Mouse (Mus musculus): ENCODE measurements at regions not wholly inside any gene's neighbourhood (a gene's known extent, or its start where the extent isn't known, plus 50 kb on each side); places are given as distances from the start of the nearest gene placed in this dataset.

GRCm38 (mm10) chr12:36748345-36748744 is 360.0 kb upstream of the Meox2 start:
- Histone ChIP-seq H3K9me3 (0 out of 2 replicates have a peak, but pooled peaks cover 3% of the 10 kb centered on the region), H3K36me3 (no peaks in the 10 kb centered on the region), H3K4me1 (no peaks in the 10 kb centered on the region), H3K27ac (replicated peaks) (no peak overlapping the region), H3K9ac (replicated peaks) (no peak overlapping the region), H3K4me2 (replicated peaks) (no peak overlapping the region), H3K27me3 (no peaks in the 10 kb centered on the region), H3K4me3 (no peak overlapping the region)
- 72% methylated on average over 1 of the region's 1 CpGs for WGBS
- ATAC-seq (replicated peaks), result no peak

- H3K4me3 ChIP-seq, result no peak overlapping the region
- no peak overlapping the region for H3K4me2 ChIP-seq (replicated peaks)
- H3K9ac ChIP-seq (replicated peaks), result no peak overlapping the region
- WGBS, result 73% methylated on average over 4 of the region's 4 CpGs
- 0 out of 2 replicates have a peak, but pooled peaks cover 4% of the 10 kb centered on the region for H3K4me1 ChIP-seq
- no peak for ATAC-seq (replicated peaks)
- H3K27ac ChIP-seq (replicated peaks), result no peak overlapping the region
- H3K27me3 ChIP-seq, result no peaks in the 10 kb centered on the region
- no peaks in the 10 kb centered on the region for H3K36me3 ChIP-seq
- no peaks in the 10 kb centered on the region for H3K9me3 ChIP-seq
Measured at GRCm38 (mm10) chr12:36765315-36766058, 342.9 kb upstream of the Meox2 start.

GRCm38 (mm10) chr12:36766167-36766566 is 342.2 kb upstream of the Meox2 start:
- 58% methylated on average over 1 of the region's 1 CpGs for WGBS
- no peak for ATAC-seq (replicated peaks)

GRCm38 (mm10) chr12:36780761-36781160 is 327.6 kb upstream of the Meox2 start:
- no peaks in the 10 kb centered on the region for H3K27me3 ChIP-seq
- no peak overlapping the region for H3K9ac ChIP-seq (replicated peaks)
- H3K27ac ChIP-seq (replicated peaks), result no peak overlapping the region
- H3K36me3 ChIP-seq, result no peaks in the 10 kb centered on the region
- no peak for ATAC-seq (replicated peaks)
- H3K9me3 ChIP-seq, result no peaks in the 10 kb centered on the region
- H3K4me3 ChIP-seq, result no peak overlapping the region
- WGBS, result 91% methylated on average over 7 of the region's 7 CpGs
- H3K4me2 ChIP-seq (replicated peaks), result no peak overlapping the region
- H3K4me1 ChIP-seq, result no peaks in the 10 kb centered on the region

More at GRCm38 (mm10) chr12:36766167-36766566, 342.2 kb upstream of the Meox2 start:
- Histone ChIP-seq H3K9me3 (no peaks in the 10 kb centered on the region), H3K4me2 (replicated peaks) (no peak overlapping the region), H3K4me3 (no peak overlapping the region), H3K27ac (replicated peaks) (no peak overlapping the region), H3K9ac (replicated peaks) (no peak overlapping the region), H3K4me1 (0 out of 2 replicates have a peak, but pooled peaks cover 4% of the 10 kb centered on the region), H3K36me3 (no peaks in the 10 kb centered on the region), H3K27me3 (no peaks in the 10 kb centered on the region)

- H3K27me3 ChIP-seq, result peaks cover 5% of the 10 kb centered on the region; the same call in 1 of the 2 replicates
- WGBS, result 91% methylated on average over 2 of the region's 2 CpGs
- H3K27ac ChIP-seq (replicated peaks), result no peak overlapping the region
Measured at GRCm38 (mm10) chr12:36790866-36791265, 317.5 kb upstream of the Meox2 start.

GRCm38 (mm10) chr12:36791430-36791829 is 316.9 kb upstream of the Meox2 start:
- no peaks in the 10 kb centered on the region for H3K4me1 ChIP-seq
- peaks cover 5% of the 10 kb centered on the region; the same call in 1 of the 2 replicates for H3K27me3 ChIP-seq
- no peak overlapping the region for H3K4me3 ChIP-seq
- no peak overlapping the region for H3K27ac ChIP-seq (replicated peaks)
- WGBS, result 88% methylated on average over 3 of the region's 3 CpGs
- H3K9me3 ChIP-seq, result no peaks in the 10 kb centered on the region
- ATAC-seq (replicated peaks), result no peak
- H3K9ac ChIP-seq (replicated peaks), result no peak overlapping the region
- no peaks in the 10 kb centered on the region for H3K36me3 ChIP-seq
- no peak overlapping the region for H3K4me2 ChIP-seq (replicated peaks)

More at GRCm38 (mm10) chr12:36790866-36791265, 317.5 kb upstream of the Meox2 start:
- ATAC-seq (replicated peaks), result no peak
- H3K4me3 ChIP-seq, result no peak overlapping the region
- no peaks in the 10 kb centered on the region for H3K4me1 ChIP-seq
- H3K36me3 ChIP-seq, result no peaks in the 10 kb centered on the region
- H3K9ac ChIP-seq (replicated peaks), result no peak overlapping the region
- no peaks in the 10 kb centered on the region for H3K9me3 ChIP-seq
- no peak overlapping the region for H3K4me2 ChIP-seq (replicated peaks)

- H3K27me3 ChIP-seq, result peaks cover 5% of the 10 kb centered on the region; the same call in 1 of the 2 replicates
- H3K4me3 ChIP-seq, result no peak overlapping the region
- no peak overlapping the region for H3K4me2 ChIP-seq (replicated peaks)
- no peak overlapping the region for H3K27ac ChIP-seq (replicated peaks)
- H3K9ac ChIP-seq (replicated peaks), result no peak overlapping the region
- H3K9me3 ChIP-seq, result no peaks in the 10 kb centered on the region
- H3K4me1 ChIP-seq, result no peaks in the 10 kb centered on the region
- no peaks in the 10 kb centered on the region for H3K36me3 ChIP-seq
- WGBS, result 86% methylated on average over 3 of the region's 3 CpGs
- no peak for ATAC-seq (replicated peaks)
Measured at GRCm38 (mm10) chr12:36792205-36792604, 316.1 kb upstream of the Meox2 start.

GRCm38 (mm10) chr12:36793799-36794198 is 314.5 kb upstream of the Meox2 start:
- Histone ChIP-seq H3K9ac (replicated peaks) (no peak overlapping the region), H3K9me3 (no peaks in the 10 kb centered on the region), H3K4me2 (replicated peaks) (no peak overlapping the region), H3K4me1 (no peaks in the 10 kb centered on the region), H3K4me3 (no peak overlapping the region), H3K36me3 (no peaks in the 10 kb centered on the region), H3K27me3 (peaks cover 5% of the 10 kb centered on the region; the same call in 1 of the 2 replicates), H3K27ac (replicated peaks) (no peak overlapping the region)
- 6% methylated on average over 2 of the region's 2 CpGs for WGBS
- ATAC-seq (replicated peaks), result peak; percentile 73

- no peak overlapping the region for H3K9ac ChIP-seq (replicated peaks)
- no peaks in the 10 kb centered on the region for H3K36me3 ChIP-seq
- no peak for ATAC-seq (replicated peaks)
- no peak overlapping the region for H3K4me2 ChIP-seq (replicated peaks)
- H3K4me3 ChIP-seq, result no peak overlapping the region
- no peak overlapping the region for H3K27ac ChIP-seq (replicated peaks)
- no peaks in the 10 kb centered on the region for H3K9me3 ChIP-seq
- H3K27me3 ChIP-seq, result peaks cover 5% of the 10 kb centered on the region; the same call in 1 of the 2 replicates
- 70% methylated on average over 4 of the region's 4 CpGs for WGBS
- no peaks in the 10 kb centered on the region for H3K4me1 ChIP-seq
Measured at GRCm38 (mm10) chr12:36796201-36796600, 312.1 kb upstream of the Meox2 start.

- H3K27ac ChIP-seq (replicated peaks), result no peak overlapping the region
- WGBS, result 99% methylated on average over 2 of the region's 2 CpGs
- H3K9me3 ChIP-seq, result no peaks in the 10 kb centered on the region
- no peaks in the 10 kb centered on the region for H3K36me3 ChIP-seq
- no peak overlapping the region for H3K4me3 ChIP-seq
- H3K9ac ChIP-seq (replicated peaks), result no peak overlapping the region
- no peaks in the 10 kb centered on the region for H3K27me3 ChIP-seq
- no peaks in the 10 kb centered on the region for H3K4me1 ChIP-seq
- ATAC-seq (replicated peaks), result no peak
- no peak overlapping the region for H3K4me2 ChIP-seq (replicated peaks)
Measured at GRCm38 (mm10) chr12:36817938-36818337, 290.4 kb upstream of the Meox2 start.

GRCm38 (mm10) chr12:36818852-36819251 is 289.5 kb upstream of the Meox2 start:
- no peak for ATAC-seq (replicated peaks)
- Histone ChIP-seq H3K9me3 (no peaks in the 10 kb centered on the region), H3K36me3 (no peaks in the 10 kb centered on the region), H3K27me3 (no peaks in the 10 kb centered on the region), H3K4me3 (no peak overlapping the region), H3K4me1 (no peaks in the 10 kb centered on the region), H3K4me2 (replicated peaks) (no peak overlapping the region), H3K9ac (replicated peaks) (no peak overlapping the region), H3K27ac (replicated peaks) (no peak overlapping the region)
- 90% methylated on average over 3 of the region's 3 CpGs for WGBS

- ATAC-seq (replicated peaks), result no peak
Measured at GRCm38 (mm10) chr12:36826766-36827165, 281.6 kb upstream of the Meox2 start.

More at GRCm38 (mm10) chr12:36826766-36827165, 281.6 kb upstream of the Meox2 start:
- Histone ChIP-seq H3K4me3 (no peak overlapping the region), H3K4me1 (no peaks in the 10 kb centered on the region), H3K36me3 (no peaks in the 10 kb centered on the region), H3K9ac (replicated peaks) (no peak overlapping the region), H3K27me3 (no peaks in the 10 kb centered on the region), H3K27ac (replicated peaks) (no peak overlapping the region), H3K9me3 (no peaks in the 10 kb centered on the region), H3K4me2 (replicated peaks) (no peak overlapping the region)
- WGBS, result 45% methylated on average over 6 of the region's 6 CpGs
